In genomic region chr17:14993139-14993832, GRCm38 (mm10) we compare ENCODE assay signal across 9 mouse cellular contexts. TPM values are rescaled to one million over a fixed set of nuclear protein-coding genes. Genes with fewer than 3 reads are reported as not detected.
A peak's percentile ranks its signal among the peaks of the same experiment; 100 is the strongest.
DNase-seq lines count a peak whose midpoint lies in the region; ATAC-seq and TF ChIP-seq lines count a peak whose summit lies in the region.
"Not testable (repeated sequence)": the region's sequence is repeated elsewhere in the genome, so short reads cannot be mapped to it uniquely, and the experiment has no call there.
"Had no signal": no experiment of that assay in that cellular context is flagged by ENCODE, and none has a peak within 500 bp of the region (broad histone marks: within the 10 kb centered on the region; RNA-seq: fewer than 3 reads in every experiment).

No protein-coding gene starts in this region.

- DNase-seq in embryonic facial prominence, embryonic 11.5 days (ENCODE audit: low spot score); heart, postnatal 0 days (ENCODE audit: low spot score); lung, postnatal 0 days (ENCODE audit: low spot score): not testable (repeated sequence)

- not testable (repeated sequence) for H3K4me3 ChIP-seq in embryonic facial prominence, embryonic 11.5 days (ENCODE audit: low read depth, low read length); forebrain, embryonic 15.5 days; heart, postnatal 0 days (ENCODE audit: low read depth, low read length); intestine, embryonic 15.5 days (replicated peaks); limb, embryonic 15.5 days; lung, postnatal 0 days (ENCODE audit: low read depth, low read length)

- not testable (repeated sequence) for H3K9ac ChIP-seq in embryonic facial prominence, embryonic 11.5 days (replicated peaks; ENCODE audit: low read length); forebrain, embryonic 15.5 days (replicated peaks); heart, postnatal 0 days (replicated peaks; ENCODE audit: low read depth, low read length); intestine, embryonic 15.5 days; limb, embryonic 15.5 days; lung, postnatal 0 days (replicated peaks; ENCODE audit: low read depth)

- H3K27me3 ChIP-seq in embryonic facial prominence, embryonic 11.5 days (ENCODE audit: control insufficient read depth, insufficient read depth, low read length); forebrain, embryonic 15.5 days; heart, postnatal 0 days (ENCODE audit: control insufficient read depth, insufficient read depth, low read length); intestine, embryonic 15.5 days (replicated peaks); limb, embryonic 15.5 days; lung, postnatal 0 days (replicated peaks; ENCODE audit: insufficient read depth, low read length): not testable (repeated sequence)

- WGBS in embryonic facial prominence, embryonic 11.5 days, result no CpG with 5 or more reads among the region's 47 CpGs
- WGBS in forebrain, embryonic 15.5 days, result no CpG with 5 or more reads among the region's 47 CpGs
- WGBS in heart, postnatal 0 days, result no CpG with 5 or more reads among the region's 47 CpGs
- no CpG with 5 or more reads among the region's 47 CpGs for WGBS in intestine, embryonic 15.5 days
- no CpG with 5 or more reads among the region's 47 CpGs for WGBS in limb, embryonic 15.5 days
- no CpG with 5 or more reads among the region's 47 CpGs for WGBS in lung, postnatal 0 days

- H3K9me3 ChIP-seq in embryonic facial prominence, embryonic 11.5 days (replicated peaks; ENCODE audit: control insufficient read depth, low read length); forebrain, embryonic 15.5 days; heart, postnatal 0 days (replicated peaks; ENCODE audit: control insufficient read depth, low read length); intestine, embryonic 15.5 days; limb, embryonic 15.5 days; lung, postnatal 0 days (ENCODE audit: low read length): not testable (repeated sequence)

- H3K4me2 ChIP-seq in embryonic facial prominence, embryonic 11.5 days (ENCODE audit: low read depth, low read length); forebrain, embryonic 15.5 days (replicated peaks); heart, postnatal 0 days (ENCODE audit: low read depth, low read length); intestine, embryonic 15.5 days (replicated peaks); limb, embryonic 15.5 days; lung, postnatal 0 days (replicated peaks; ENCODE audit: low read depth, low read length): not testable (repeated sequence)

- not testable (repeated sequence) for H3K36me3 ChIP-seq in embryonic facial prominence, embryonic 11.5 days (replicated peaks; ENCODE audit: control insufficient read depth, insufficient read depth, low read depth, low read length); forebrain, embryonic 15.5 days; heart, postnatal 0 days (replicated peaks; ENCODE audit: control insufficient read depth, insufficient read depth, low read length); intestine, embryonic 15.5 days; limb, embryonic 15.5 days; lung, postnatal 0 days (ENCODE audit: insufficient read depth, low read length)

- peak; percentile 89 for ATAC-seq in embryonic facial prominence, embryonic 11.5 days (replicated peaks; ENCODE audit: insufficient number of reproducible peaks, low FRiP score, low TSS enrichment, low read depth)
- ATAC-seq in forebrain, embryonic 15.5 days (replicated peaks), result peak; percentile 94
- peak; percentile 66 for ATAC-seq in heart, postnatal 0 days (ENCODE audit: insufficient read depth, low read depth)
- ATAC-seq in intestine, embryonic 15.5 days, result peak; percentile 87
- peak; percentile 87 for ATAC-seq in limb, embryonic 15.5 days (ENCODE audit: insufficient number of reproducible peaks, low FRiP score, low TSS enrichment, low read depth)
- ATAC-seq in lung, postnatal 0 days, result peak; percentile 59
- ATAC-seq in monocyte, adult 5-6 weeks (replicated peaks; ENCODE audit: insufficient number of reproducible peaks, low FRiP score, low TSS enrichment, poor library complexity, severe bottlenecking), result peak; percentile 33

- TF ChIP-seq CTCF in heart, postnatal 0 days (IDR thresholded peaks at IDR 0.05; ENCODE audit: low read depth); lung, postnatal 0 days (IDR thresholded peaks at IDR 0.05): not testable (repeated sequence)

- H3K4me1 ChIP-seq in embryonic facial prominence, embryonic 11.5 days (ENCODE audit: control insufficient read depth, insufficient read depth, low read length); forebrain, embryonic 15.5 days; heart, postnatal 0 days (ENCODE audit: control insufficient read depth, insufficient read depth); intestine, embryonic 15.5 days (replicated peaks); limb, embryonic 15.5 days; lung, postnatal 0 days (ENCODE audit: insufficient read depth, low read depth, low read length): not testable (repeated sequence)

- not testable (repeated sequence) for TF ChIP-seq EP300 in heart, postnatal 0 days (IDR thresholded peaks at IDR 0.05; ENCODE audit: low read depth); lung, postnatal 0 days (IDR thresholded peaks at IDR 0.05)

- H3K27ac ChIP-seq in embryonic facial prominence, embryonic 11.5 days (replicated peaks; ENCODE audit: low read depth, low read length); forebrain, embryonic 15.5 days (replicated peaks); heart, postnatal 0 days (ENCODE audit: low read depth); intestine, embryonic 15.5 days; limb, embryonic 15.5 days; lung, postnatal 0 days (ENCODE audit: low read length): not testable (repeated sequence)

RNA-seq across cellular contexts. Expression of gene Gm3417, which starts 14.7 kb away (rescaled TPM):
- not detected in 2 replicates for polyA plus RNA-seq in embryonic facial prominence, embryonic 11.5 days (2014; fragmentation: Nextera tagmentation; extraction: Ambion mirVana)
- polyA plus RNA-seq in forebrain, embryonic 15.5 days (2015; fragmentation: Nextera tagmentation; extraction: Ambion mirVana), result 0.63 and 0.87 TPM in 2 replicates
- not detected in 2 replicates for total RNA-seq in heart, postnatal 0 days (2014; rRNA removed; ENCODE audit: low replicate concordance)
- polyA plus RNA-seq in heart, postnatal 0 days (2015; fragmentation: Nextera tagmentation; extraction: Ambion mirVana), result 1.2 TPM in 1 of 2 replicates, not detected in the other
- 0.72 and 2.7 TPM in 2 replicates for polyA plus RNA-seq in intestine, embryonic 15.5 days (2015; fragmentation: Nextera tagmentation; extraction: Ambion mirVana)
- 0.91 TPM in 1 of 2 replicates, not detected in the other for polyA plus RNA-seq in limb, embryonic 15.5 days (2015; fragmentation: Nextera tagmentation; extraction: Ambion mirVana)
- polyA plus RNA-seq in lung, postnatal 0 days (2015; fragmentation: Nextera tagmentation; extraction: Ambion mirVana), result 0.39 and 3.6 TPM in 2 replicates
- 1.6 TPM in 1 of 3 replicates, not detected in the others for total RNA-seq in monocyte, adult 5-6 weeks (2017)
- total RNA-seq: gastrocnemius, postnatal 14 days; heart, postnatal 10 days had no signal

RNA-seq across cellular contexts. Expression of gene 9030025P20Rik, which starts 15.0 kb away (rescaled TPM):
- polyA plus RNA-seq in embryonic facial prominence, embryonic 11.5 days (2014; fragmentation: Nextera tagmentation; extraction: Ambion mirVana), result 9.4 and 10.7 TPM in 2 replicates
- 8.8 and 10.4 TPM in 2 replicates for polyA plus RNA-seq in forebrain, embryonic 15.5 days (2015; fragmentation: Nextera tagmentation; extraction: Ambion mirVana)
- 1.5 and 13.4 TPM in 2 replicates for total RNA-seq in heart, postnatal 0 days (2014; rRNA removed; ENCODE audit: low replicate concordance)
- 5.9 and 7.3 TPM in 2 replicates for polyA plus RNA-seq in heart, postnatal 0 days (2015; fragmentation: Nextera tagmentation; extraction: Ambion mirVana)
- polyA plus RNA-seq in intestine, embryonic 15.5 days (2015; fragmentation: Nextera tagmentation; extraction: Ambion mirVana), result 6.5 and 9.5 TPM in 2 replicates
- 5.7 and 5.9 TPM in 2 replicates for polyA plus RNA-seq in limb, embryonic 15.5 days (2015; fragmentation: Nextera tagmentation; extraction: Ambion mirVana)
- 7.1 and 7.6 TPM in 2 replicates for polyA plus RNA-seq in lung, postnatal 0 days (2015; fragmentation: Nextera tagmentation; extraction: Ambion mirVana)
- total RNA-seq in monocyte, adult 5-6 weeks (2017), result 9.5 to 14.7 TPM (median 11.4 TPM) in 3 replicates

RNA-seq across cellular contexts. Expression of gene Gm3435, which starts 16.7 kb away (rescaled TPM):
- 3.8 and 6.1 TPM in 2 replicates for polyA plus RNA-seq in embryonic facial prominence, embryonic 11.5 days (2014; fragmentation: Nextera tagmentation; extraction: Ambion mirVana)
- polyA plus RNA-seq in forebrain, embryonic 15.5 days (2015; fragmentation: Nextera tagmentation; extraction: Ambion mirVana), result 7.7 and 8.4 TPM in 2 replicates
- total RNA-seq in heart, postnatal 0 days (2014; rRNA removed; ENCODE audit: low replicate concordance), result 5.4 TPM in 1 of 2 replicates, not detected in the other
- polyA plus RNA-seq in heart, postnatal 0 days (2015; fragmentation: Nextera tagmentation; extraction: Ambion mirVana), result 5.8 and 6.2 TPM in 2 replicates
- polyA plus RNA-seq in intestine, embryonic 15.5 days (2015; fragmentation: Nextera tagmentation; extraction: Ambion mirVana), result 7.4 and 7.6 TPM in 2 replicates
- polyA plus RNA-seq in limb, embryonic 15.5 days (2015; fragmentation: Nextera tagmentation; extraction: Ambion mirVana), result 4.8 and 5.5 TPM in 2 replicates
- 4.5 and 5.6 TPM in 2 replicates for polyA plus RNA-seq in lung, postnatal 0 days (2015; fragmentation: Nextera tagmentation; extraction: Ambion mirVana)
- total RNA-seq in monocyte, adult 5-6 weeks (2017), result 3.3 to 5.3 TPM (median 3.9 TPM) in 3 replicates

RNA-seq across cellular contexts. Expression of gene Phf10, which starts 32.2 kb away (rescaled TPM):
- polyA plus RNA-seq in embryonic facial prominence, embryonic 11.5 days (2014; fragmentation: Nextera tagmentation; extraction: Ambion mirVana), result 38.3 and 38.9 TPM in 2 replicates
- 16.8 and 17.5 TPM in 2 replicates for polyA plus RNA-seq in forebrain, embryonic 15.5 days (2015; fragmentation: Nextera tagmentation; extraction: Ambion mirVana)
- 33.9 and 41.0 TPM in 2 replicates for total RNA-seq in heart, postnatal 0 days (2014; rRNA removed; ENCODE audit: low replicate concordance)
- 17.2 and 18.2 TPM in 2 replicates for polyA plus RNA-seq in heart, postnatal 0 days (2015; fragmentation: Nextera tagmentation; extraction: Ambion mirVana)
- polyA plus RNA-seq in intestine, embryonic 15.5 days (2015; fragmentation: Nextera tagmentation; extraction: Ambion mirVana), result 35.6 and 40.7 TPM in 2 replicates
- 35.6 and 39.4 TPM in 2 replicates for polyA plus RNA-seq in limb, embryonic 15.5 days (2015; fragmentation: Nextera tagmentation; extraction: Ambion mirVana)
- 32.5 and 34.9 TPM in 2 replicates for polyA plus RNA-seq in lung, postnatal 0 days (2015; fragmentation: Nextera tagmentation; extraction: Ambion mirVana)
- 28.4 to 35.3 TPM (median 33.6 TPM) in 3 replicates for total RNA-seq in monocyte, adult 5-6 weeks (2017)

RNA-seq across cellular contexts. Expression of gene Ermard, which starts 47.7 kb away (rescaled TPM):
- polyA plus RNA-seq in embryonic facial prominence, embryonic 11.5 days (2014; fragmentation: Nextera tagmentation; extraction: Ambion mirVana), result 58.7 and 68.2 TPM in 2 replicates
- 80.7 and 91.4 TPM in 2 replicates for polyA plus RNA-seq in forebrain, embryonic 15.5 days (2015; fragmentation: Nextera tagmentation; extraction: Ambion mirVana)
- total RNA-seq in heart, postnatal 0 days (2014; rRNA removed; ENCODE audit: low replicate concordance), result 15.3 and 35.6 TPM in 2 replicates
- polyA plus RNA-seq in heart, postnatal 0 days (2015; fragmentation: Nextera tagmentation; extraction: Ambion mirVana), result 39.5 and 41.8 TPM in 2 replicates
- polyA plus RNA-seq in intestine, embryonic 15.5 days (2015; fragmentation: Nextera tagmentation; extraction: Ambion mirVana), result 54.6 and 65.7 TPM in 2 replicates
- 61.9 and 65.0 TPM in 2 replicates for polyA plus RNA-seq in limb, embryonic 15.5 days (2015; fragmentation: Nextera tagmentation; extraction: Ambion mirVana)
- 49.6 and 59.4 TPM in 2 replicates for polyA plus RNA-seq in lung, postnatal 0 days (2015; fragmentation: Nextera tagmentation; extraction: Ambion mirVana)
- total RNA-seq in monocyte, adult 5-6 weeks (2017), result 95.1 to 106 TPM (median 98.2 TPM) in 3 replicates

Comparison
In these comparisons a context has a peak if more than half of its experiments do, and no peak if none do; other contexts are left out.
1. ATAC-seq: peak in every context shown above with its lines; median percentile 94 in forebrain, embryonic 15.5 days; 89 in embryonic facial prominence, embryonic 11.5 days; 87 in intestine, embryonic 15.5 days; 87 in limb, embryonic 15.5 days; 66 in heart, postnatal 0 days; 59 in lung, postnatal 0 days; 33 in monocyte, adult 5-6 weeks.